Mouse (Mus musculus) intestine, postnatal 0 days (tissue): ENCODE measurements around the gene Tgif2lx1. TPM values are rescaled to one million over a fixed set of nuclear protein-coding genes. Genes with fewer than 3 reads are reported as not detected.
"Not testable (repeated sequence)": the region's sequence is repeated elsewhere in the genome, so short reads cannot be mapped to it uniquely, and the experiment has no call there.

Experiments
- ATAC-seq: fragments of 200-750 bp; cut with Nextera tagmentation; 2 replicates; pipeline ENCODE4 v1.8.0; 2017; ENCODE audit warnings: mild to moderate bottlenecking, moderate TSS enrichment, moderate library complexity
- H3K27ac ChIP-seq: fragments of 300-500 bp; sonication (generic); 2 replicates; pipeline ENCODE4 v1.5.1; 2014; ENCODE audit warnings: mild to moderate bottlenecking, low read depth, low read length, moderate library complexity
- H3K27me3 ChIP-seq: fragments of 300-500 bp; sonication (generic); replicated peaks from 2 replicates; pipeline ENCODE4 v1.6.1; 2014; ENCODE audit warnings: low read length, mixed read lengths; ENCODE audit not compliant: control insufficient read depth, insufficient read depth
- H3K36me3 ChIP-seq: fragments of 300-500 bp; sonication (generic); 2 replicates; pipeline ENCODE4 v1.6.1; 2014; ENCODE audit warnings: mild to moderate bottlenecking, moderate library complexity; ENCODE audit not compliant: control insufficient read depth, insufficient read depth
- H3K4me1 ChIP-seq: fragments of 300-500 bp; sonication (generic); replicated peaks from 2 replicates; pipeline ENCODE4 v1.6.1; 2014; ENCODE audit warnings: antibody characterized with exemption, low read length, mixed read lengths; ENCODE audit not compliant: control insufficient read depth, insufficient read depth
- H3K4me2 ChIP-seq: fragments of 300-500 bp; sonication (generic); replicated peaks from 2 replicates; pipeline ENCODE4 v1.6.1; 2014; ENCODE audit warnings: low read depth, mild to moderate bottlenecking, moderate library complexity
- H3K4me3 ChIP-seq: fragments of 300-500 bp; sonication (generic); 2 replicates; pipeline ENCODE4 v1.5.1; 2014; ENCODE audit warnings: low read depth, low read length
- H3K9ac ChIP-seq: fragments of 300-500 bp; sonication (generic); 2 replicates; pipeline ENCODE4 v1.6.1; 2014; ENCODE audit warnings: mild to moderate bottlenecking, low read depth, low read length
- H3K9me3 ChIP-seq: fragments of 300-500 bp; sonication (generic); 2 replicates; pipeline ENCODE4 v1.6.1; 2016; ENCODE audit warnings: mixed run types; ENCODE audit not compliant: control insufficient read depth
- WGBS: fragments of 180-500 bp; shearing (Covaris S2); extraction: QIAGEN DNeasy Blood & Tissue Kit; methylation state at CpG from one replicate; pipeline ENCODE4 v1.1.7; 2014; 5-methylcytosine and 5-hydroxymethylcytosine counted together
- polyA plus RNA-seq: library from polyadenylated mRNA; unstranded; fragments of >200 nt; fragmentation: Nextera tagmentation; extraction: Ambion mirVana; gene quantifications from 2 replicates; pipeline ENCODE4 v1.2.1, GENCODE M21; 2015

Gene Tgif2lx1
- not detected in 2 replicates for polyA plus RNA-seq

DNA sequence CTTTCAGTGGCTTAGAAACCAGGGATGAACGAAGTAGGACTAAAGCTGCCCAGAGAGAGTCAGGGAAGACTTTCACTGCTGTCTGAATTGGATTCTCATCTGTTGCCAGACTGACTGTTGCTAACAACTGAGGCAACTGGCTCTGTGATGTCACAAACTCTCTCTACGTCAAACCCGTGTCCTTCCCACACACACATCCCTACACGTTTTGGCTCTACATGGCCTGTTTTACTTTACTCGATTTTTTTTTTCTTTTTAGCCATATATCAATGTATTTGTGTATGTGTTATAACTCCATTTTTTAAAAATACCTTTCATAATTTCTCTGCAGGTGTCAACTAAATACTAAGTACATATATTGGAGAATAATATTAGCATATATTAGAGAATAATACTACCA, at the start of gene Tgif2lx1:
Gene Tgif2lx1 (minus strand): TSS at position 101 of the 400 bp plus-strand sequence.
- H3K4me1 ChIP-seq, H3K9me3 ChIP-seq, H3K36me3 ChIP-seq, H3K27me3 ChIP-seq, H3K4me3 ChIP-seq, H3K27ac ChIP-seq, ATAC-seq, H3K4me2 ChIP-seq, H3K9ac ChIP-seq: not testable (repeated sequence)
- no CpG with 5 or more reads among the region's 5 CpGs for WGBS

Other genes starting within 250 kb of the Tgif2lx1 start
- not detected in 2 replicates for gene Tgif2lx2, start 53.5 kb downstream of the Tgif2lx1 start, polyA plus RNA-seq